Mouse (Mus musculus): ENCODE measurements around the gene Zfp511.

The Zfp511 gene

DNA sequence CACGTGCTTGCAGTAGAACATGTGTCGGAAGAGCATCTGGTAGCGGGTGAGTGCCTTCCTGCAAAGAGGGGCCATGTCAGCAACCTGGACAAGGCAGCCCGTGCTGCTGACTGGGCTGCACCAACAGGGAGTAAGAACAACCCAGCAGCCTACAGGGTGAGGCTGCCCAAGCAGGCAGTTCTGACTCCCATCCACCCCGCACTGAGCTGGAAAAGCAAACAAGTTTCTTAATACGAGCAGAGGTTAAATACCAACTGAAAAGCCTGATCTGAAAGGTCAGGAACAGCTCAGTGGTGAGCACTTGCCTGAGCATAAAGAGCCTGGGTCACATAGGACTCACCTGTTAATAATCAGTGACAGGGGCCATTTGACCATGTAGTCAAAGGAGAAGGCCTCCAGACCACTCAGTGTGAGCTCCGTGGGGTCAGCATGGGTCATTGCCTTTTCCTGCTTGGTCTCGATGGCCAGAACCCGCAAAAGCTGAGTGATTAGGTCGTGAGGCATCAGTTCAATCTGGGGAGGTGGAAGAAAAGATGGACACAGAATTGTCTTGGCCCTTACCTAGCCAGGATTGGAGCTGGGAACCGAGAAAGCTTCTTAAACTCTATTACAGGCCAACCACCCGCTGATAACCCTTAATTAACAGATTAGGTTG lies 35.0 kb upstream of the Zfp511 start:
- Histone ChIP-seq H3K27me3 (ENCODE audit: insufficient read depth, low read length) (no peaks in the 10 kb centered on the region), H3K36me3 (ENCODE audit: insufficient read depth, low read length) (peaks cover 93% of the 10 kb centered on the region), H3K4me3 (replicated peaks; ENCODE audit: low read length) (no peak overlapping the region), H3K4me1 (replicated peaks; ENCODE audit: low read depth, low read length) (no peaks in the 10 kb centered on the region), H3K9me3 (ENCODE audit: low read length) (peaks cover 20% of the 10 kb centered on the region)
- no peak for TF ChIP-seq POU5F1 (IDR thresholded peaks at IDR 0.05; ENCODE audit: borderline replicate concordance, low read length)
- TF ChIP-seq NANOG (IDR thresholded peaks at IDR 0.05; ENCODE audit: borderline replicate concordance, low read length) = no peak
- TF ChIP-seq CTCF (conservative IDR thresholded peaks at IDR 0.05; ENCODE audit: low read length) = no peak

GRCm38 (mm10) chr7:140004666-140005065 lies 31.5 kb upstream of the Zfp511 start:
- Histone ChIP-seq H3K4me3 (replicated peaks; ENCODE audit: low read length) (no peak overlapping the region), H3K27me3 (ENCODE audit: insufficient read depth, low read length) (no peaks in the 10 kb centered on the region), H3K4me1 (replicated peaks; ENCODE audit: low read depth, low read length) (no peaks in the 10 kb centered on the region), H3K9me3 (ENCODE audit: low read length) (peaks cover 55% of the 10 kb centered on the region), H3K36me3 (ENCODE audit: insufficient read depth, low read length) (peaks cover 86% of the 10 kb centered on the region)
- TF ChIP-seq NANOG (IDR thresholded peaks at IDR 0.05; ENCODE audit: borderline replicate concordance, low read length) (no peak), CTCF (conservative IDR thresholded peaks at IDR 0.05; ENCODE audit: low read length) (no peak), POU5F1 (IDR thresholded peaks at IDR 0.05; ENCODE audit: borderline replicate concordance, low read length) (no peak)

- Histone ChIP-seq H3K9me3 (ENCODE audit: low read length) (peaks cover 78% of the 10 kb centered on the region), H3K4me1 (replicated peaks; ENCODE audit: low read depth, low read length) (no peaks in the 10 kb centered on the region), H3K4me3 (replicated peaks; ENCODE audit: low read length) (no peak overlapping the region), H3K27me3 (ENCODE audit: insufficient read depth, low read length) (no peaks in the 10 kb centered on the region), H3K36me3 (ENCODE audit: insufficient read depth, low read length) (peaks cover 76% of the 10 kb centered on the region)
- TF ChIP-seq CTCF (conservative IDR thresholded peaks at IDR 0.05; ENCODE audit: low read length) (no peak), NANOG (IDR thresholded peaks at IDR 0.05; ENCODE audit: borderline replicate concordance, low read length) (no peak), POU5F1 (IDR thresholded peaks at IDR 0.05; ENCODE audit: borderline replicate concordance, low read length) (no peak)
Observed at GRCm38 (mm10) chr7:140006861-140007611, 29.2 kb upstream of the Zfp511 start.

GRCm38 (mm10) chr7:140007781-140008180 lies 28.4 kb upstream of the Zfp511 start:
- no peak for TF ChIP-seq CTCF (conservative IDR thresholded peaks at IDR 0.05; ENCODE audit: low read length)
- no peak for TF ChIP-seq POU5F1 (IDR thresholded peaks at IDR 0.05; ENCODE audit: borderline replicate concordance, low read length)
- no peak for TF ChIP-seq NANOG (IDR thresholded peaks at IDR 0.05; ENCODE audit: borderline replicate concordance, low read length)
- Histone ChIP-seq H3K9me3 (ENCODE audit: low read length) (peaks cover 82% of the 10 kb centered on the region), H3K36me3 (ENCODE audit: insufficient read depth, low read length) (peaks cover 69% of the 10 kb centered on the region), H3K4me1 (replicated peaks; ENCODE audit: low read depth, low read length) (no peaks in the 10 kb centered on the region), H3K4me3 (replicated peaks; ENCODE audit: low read length) (no peak overlapping the region), H3K27me3 (ENCODE audit: insufficient read depth, low read length) (no peaks in the 10 kb centered on the region)

- Histone ChIP-seq H3K27me3 (ENCODE audit: insufficient read depth, low read length) (no peaks in the 10 kb centered on the region), H3K9me3 (ENCODE audit: low read length) (peaks cover 75% of the 10 kb centered on the region), H3K36me3 (ENCODE audit: insufficient read depth, low read length) (peaks cover 38% of the 10 kb centered on the region), H3K4me1 (replicated peaks; ENCODE audit: low read depth, low read length) (no peaks in the 10 kb centered on the region), H3K4me3 (replicated peaks; ENCODE audit: low read length) (no peak overlapping the region)
- TF ChIP-seq NANOG (IDR thresholded peaks at IDR 0.05; ENCODE audit: borderline replicate concordance, low read length) = no peak
- no peak for TF ChIP-seq CTCF (conservative IDR thresholded peaks at IDR 0.05; ENCODE audit: low read length)
- TF ChIP-seq POU5F1 (IDR thresholded peaks at IDR 0.05; ENCODE audit: borderline replicate concordance, low read length) = no peak
Observed at GRCm38 (mm10) chr7:140011336-140011735, 24.9 kb upstream of the Zfp511 start.

DNA sequence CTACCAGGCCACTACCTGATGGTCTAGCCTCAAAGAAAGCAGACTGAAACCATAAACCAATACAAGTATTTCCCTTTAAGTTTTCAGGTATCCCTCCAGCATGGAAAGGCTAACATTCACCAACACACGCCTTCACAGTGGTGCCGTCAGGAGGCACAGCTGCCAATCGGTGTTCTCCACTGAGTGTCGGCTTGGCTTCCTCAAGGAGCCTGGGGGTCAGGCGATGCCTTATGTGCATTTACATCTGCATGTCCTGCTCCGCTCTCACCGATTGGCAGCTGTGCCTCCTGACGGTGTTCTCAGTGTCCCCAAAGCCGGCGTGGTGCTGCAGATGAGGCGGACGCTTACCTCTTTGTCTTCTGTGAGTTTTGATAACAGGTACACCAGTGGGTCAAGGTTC lies 4.4 kb upstream of the Zfp511 start:
- Histone ChIP-seq H3K4me1 (replicated peaks; ENCODE audit: low read depth, low read length) (peaks cover 14% of the 10 kb centered on the region), H3K4me3 (replicated peaks; ENCODE audit: low read length) (no peak overlapping the region), H3K36me3 (ENCODE audit: insufficient read depth, low read length) (peaks cover 69% of the 10 kb centered on the region), H3K27me3 (ENCODE audit: insufficient read depth, low read length) (no peaks in the 10 kb centered on the region), H3K9me3 (ENCODE audit: low read length) (peaks cover 63% of the 10 kb centered on the region)
- TF ChIP-seq NANOG (IDR thresholded peaks at IDR 0.05; ENCODE audit: borderline replicate concordance, low read length) = no peak
- TF ChIP-seq CTCF (conservative IDR thresholded peaks at IDR 0.05; ENCODE audit: low read length) = no peak
- TF ChIP-seq POU5F1 (IDR thresholded peaks at IDR 0.05; ENCODE audit: borderline replicate concordance, low read length) = no peak

- H3K9me3 ChIP-seq (ENCODE audit: low read length) = peaks cover 63% of the 10 kb centered on the region
- peaks cover 72% of the 10 kb centered on the region for H3K36me3 ChIP-seq (ENCODE audit: insufficient read depth, low read length)
- TF ChIP-seq POU5F1 (IDR thresholded peaks at IDR 0.05; ENCODE audit: borderline replicate concordance, low read length) (no peak), NANOG (IDR thresholded peaks at IDR 0.05; ENCODE audit: borderline replicate concordance, low read length) (no peak), CTCF (conservative IDR thresholded peaks at IDR 0.05; ENCODE audit: low read length) (no peak)
- H3K4me3 ChIP-seq (replicated peaks; ENCODE audit: low read length) = no peak overlapping the region
- H3K27me3 ChIP-seq (ENCODE audit: insufficient read depth, low read length) = no peaks in the 10 kb centered on the region
- H3K4me1 ChIP-seq (replicated peaks; ENCODE audit: low read depth, low read length) = peaks cover 20% of the 10 kb centered on the region
Observed at GRCm38 (mm10) chr7:140032366-140032765, 3.8 kb upstream of the Zfp511 start.

- no peaks in the 10 kb centered on the region for H3K27me3 ChIP-seq (ENCODE audit: insufficient read depth, low read length)
- H3K36me3 ChIP-seq (ENCODE audit: insufficient read depth, low read length) = peaks cover 73% of the 10 kb centered on the region
- no peak overlapping the region for H3K4me3 ChIP-seq (replicated peaks; ENCODE audit: low read length)
- H3K9me3 ChIP-seq (ENCODE audit: low read length) = peaks cover 53% of the 10 kb centered on the region
- TF ChIP-seq NANOG (IDR thresholded peaks at IDR 0.05; ENCODE audit: borderline replicate concordance, low read length) (no peak), POU5F1 (IDR thresholded peaks at IDR 0.05; ENCODE audit: borderline replicate concordance, low read length) (no peak), CTCF (conservative IDR thresholded peaks at IDR 0.05; ENCODE audit: low read length) (no peak)
- peaks cover 24% of the 10 kb centered on the region for H3K4me1 ChIP-seq (replicated peaks; ENCODE audit: low read depth, low read length)
Observed at GRCm38 (mm10) chr7:140033386-140033785, 2.8 kb upstream of the Zfp511 start.
